Mouse (Mus musculus): Measurements from ENCODE around the gene Ccdc141.

The Ccdc141 gene

GRCm38 (mm10) chr2:77174313-77174712, 3.9 kb upstream of the Ccdc141 start:
- DNase-seq (ENCODE audit: low spot score in 2 of 2), result no peak

- no peak for DNase-seq (ENCODE audit: low spot score in 2 of 2)
Observed at GRCm38 (mm10) chr2:77173821-77174220, 3.4 kb upstream of the Ccdc141 start.

- no peak for DNase-seq (ENCODE audit: low spot score in 2 of 2)
Observed at GRCm38 (mm10) chr2:77173366-77173765, 2.9 kb upstream of the Ccdc141 start.

- no peak for DNase-seq (ENCODE audit: low spot score in 2 of 2)
Observed at GRCm38 (mm10) chr2:77172241-77172671, 1.8 kb upstream of the Ccdc141 start.

GRCm38 (mm10) chr2:77171444-77172240, 1.2 kb upstream of the Ccdc141 start:
- DNase-seq (ENCODE audit: low spot score in 2 of 2), result no peak

GRCm38 (mm10) chr2:77169916-77170632, 362 bp downstream of the Ccdc141 start:
- DNase-seq (ENCODE audit: low spot score in 2 of 2), result no peak

- no peak for DNase-seq (ENCODE audit: low spot score in 2 of 2)
Observed at GRCm38 (mm10) chr2:77169218-77169617, 1.2 kb downstream of the Ccdc141 start.

- no peak for DNase-seq (ENCODE audit: low spot score in 2 of 2)
Observed at GRCm38 (mm10) chr2:77168781-77169180, 1.7 kb downstream of the Ccdc141 start.

- no peak for DNase-seq (ENCODE audit: low spot score in 2 of 2)
Observed at GRCm38 (mm10) chr2:77168081-77168685, 2.3 kb downstream of the Ccdc141 start.

- DNase-seq (ENCODE audit: low spot score in 2 of 2), result no peak
Observed at GRCm38 (mm10) chr2:77166366-77166765, 4.1 kb downstream of the Ccdc141 start.

GRCm38 (mm10) chr2:77164662-77165061, 5.8 kb downstream of the Ccdc141 start:
- no peak for DNase-seq (ENCODE audit: low spot score in 2 of 2)

- DNase-seq (ENCODE audit: low spot score in 2 of 2), result no peak
Observed at GRCm38 (mm10) chr2:77163381-77163780, 7.1 kb downstream of the Ccdc141 start.

GRCm38 (mm10) chr2:77162135-77162534, 8.3 kb downstream of the Ccdc141 start:
- no peak for DNase-seq (ENCODE audit: low spot score in 2 of 2)

- no peak for DNase-seq (ENCODE audit: low spot score in 2 of 2)
Observed at GRCm38 (mm10) chr2:77157546-77157945, 12.9 kb downstream of the Ccdc141 start.

GRCm38 (mm10) chr2:77154080-77154479, 16.4 kb downstream of the Ccdc141 start:
- DNase-seq (ENCODE audit: low spot score in 2 of 2), result no peak

- no peak for DNase-seq (ENCODE audit: low spot score in 2 of 2)
Observed at GRCm38 (mm10) chr2:77151255-77151654, 19.2 kb downstream of the Ccdc141 start.

GRCm38 (mm10) chr2:77149576-77149975, 20.9 kb downstream of the Ccdc141 start:
- DNase-seq (ENCODE audit: low spot score in 2 of 2), result no peak

GRCm38 (mm10) chr2:77148215-77148614, 22.2 kb downstream of the Ccdc141 start:
- no peak for DNase-seq (ENCODE audit: low spot score in 2 of 2)

- no peak for DNase-seq (ENCODE audit: low spot score in 2 of 2)
Observed at GRCm38 (mm10) chr2:77146968-77147367, 23.5 kb downstream of the Ccdc141 start.

- DNase-seq (ENCODE audit: low spot score in 2 of 2), result no peak
Observed at GRCm38 (mm10) chr2:77146291-77146690, 24.1 kb downstream of the Ccdc141 start.

- no peak for DNase-seq (ENCODE audit: low spot score in 2 of 2)
Observed at GRCm38 (mm10) chr2:77143536-77143935, 26.9 kb downstream of the Ccdc141 start.

GRCm38 (mm10) chr2:77138879-77139278, 31.6 kb downstream of the Ccdc141 start:
- DNase-seq (ENCODE audit: low spot score in 2 of 2), result no peak

- DNase-seq (ENCODE audit: low spot score in 2 of 2), result no peak
Observed at GRCm38 (mm10) chr2:77134906-77135305, 35.5 kb downstream of the Ccdc141 start.
